Mouse (Mus musculus) fat pad, adult 2 months (tissue): Measurements from ENCODE around the gene Abhd16a.

Experiments used
- DNase-seq: peaks from one replicate; pipeline ENCODE4 v3.0.0-alpha.2; 2011; ENCODE audit warnings: low read depth, low spot score; ENCODE audit errors: extremely low read depth

The Abhd16a gene

GRCm38 (mm10) chr17:35058911-35059892 is 29.9 kb upstream of the Abhd16a start, which contains the start of gene Ddah2:
TSS of gene Ddah2 (plus strand) at chr17:35059035.
- DNase-seq, result no peak

GRCm38 (mm10) chr17:35060071-35060470 is 29.0 kb upstream of the Abhd16a start:
- DNase-seq, result no peak

- no peak for DNase-seq
These were observed 28.2 kb upstream of the Abhd16a start for GRCm38 (mm10) chr17:35060737-35061297.

- DNase-seq, result no peak
These were observed 27.8 kb upstream of the Abhd16a start for GRCm38 (mm10) chr17:35061299-35061698.

GRCm38 (mm10) chr17:35063466-35063865 is 25.6 kb upstream of the Abhd16a start:
- no peak for DNase-seq

DNA sequence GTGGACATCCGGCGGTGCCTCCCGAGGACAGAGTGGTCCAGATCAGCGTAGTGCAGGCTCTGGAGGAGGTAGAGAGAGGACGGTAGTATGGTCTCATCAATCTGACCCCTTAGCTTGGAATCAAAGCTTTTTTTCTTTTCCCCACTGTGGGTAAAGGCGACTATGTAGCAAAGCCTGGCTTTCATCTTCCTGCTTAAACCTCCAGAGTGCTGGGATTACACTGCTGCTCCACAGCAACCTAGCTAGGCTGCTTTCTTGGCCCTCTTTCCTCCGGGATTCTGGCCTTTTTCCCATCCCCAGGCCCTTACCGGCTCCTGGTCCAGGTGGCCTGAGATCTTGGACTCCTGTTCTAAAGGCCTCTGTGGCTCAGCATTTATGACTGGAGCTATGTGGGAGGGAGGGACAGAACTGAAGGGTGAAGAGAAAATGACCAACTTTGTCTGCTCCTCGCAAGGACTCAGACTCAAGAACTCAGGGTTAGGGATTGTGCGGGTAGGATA is 24.6 kb upstream of the Abhd16a start:
- no peak for DNase-seq

DNA sequence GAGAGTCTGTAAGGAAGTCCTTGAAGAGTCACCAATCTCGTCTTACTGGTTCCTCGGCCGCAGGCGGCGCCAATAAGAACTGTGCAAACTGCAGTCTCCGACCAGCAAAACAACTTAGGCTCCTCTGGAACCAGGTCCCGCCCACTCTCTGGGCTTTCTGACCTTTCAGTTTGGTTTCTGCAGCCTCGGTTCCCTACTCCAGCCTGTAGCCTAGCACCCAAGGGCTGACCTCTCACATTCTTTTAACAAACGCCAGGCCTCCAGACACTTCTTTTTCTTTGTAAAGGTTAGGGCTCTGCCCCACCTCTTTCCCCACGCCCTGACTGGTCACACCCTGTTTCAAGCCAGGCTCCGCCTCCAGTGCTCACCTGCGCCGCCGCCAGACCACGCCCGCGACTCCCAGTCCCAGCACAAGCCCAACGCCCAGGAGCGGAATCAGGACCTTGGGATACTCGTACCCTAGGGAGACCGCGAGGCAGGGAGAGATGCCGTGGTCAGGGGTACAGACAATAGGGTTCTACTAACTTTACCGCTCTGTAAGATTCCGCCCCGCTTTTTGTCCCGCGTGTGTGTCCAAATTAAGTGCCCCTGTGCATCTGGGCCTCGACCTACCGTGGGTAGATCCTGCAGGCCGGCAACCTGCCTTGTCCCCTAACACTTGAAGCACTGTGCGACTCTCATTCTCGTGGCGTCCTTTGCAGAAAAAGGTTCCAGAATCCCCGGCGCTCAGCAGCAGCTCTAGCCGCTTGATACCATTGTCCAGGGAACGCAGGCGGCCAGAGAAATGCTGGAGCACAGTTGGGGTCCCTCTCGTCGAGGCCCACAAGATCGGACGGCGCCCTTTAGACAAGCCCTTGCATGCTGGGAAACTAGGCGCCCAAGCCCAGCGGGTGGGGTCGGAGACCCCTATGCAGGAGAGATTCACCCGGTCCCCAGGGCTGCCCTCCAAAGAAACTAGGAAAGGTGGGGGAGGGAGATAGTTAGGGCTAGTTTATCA is 23.8 kb upstream of the Abhd16a start, which contains the start of gene Ly6g6c:
Ly6g6c (plus strand) TSS at position 438 of the 997 bp plus-strand sequence.
- DNase-seq, result peak; percentile 91

DNA sequence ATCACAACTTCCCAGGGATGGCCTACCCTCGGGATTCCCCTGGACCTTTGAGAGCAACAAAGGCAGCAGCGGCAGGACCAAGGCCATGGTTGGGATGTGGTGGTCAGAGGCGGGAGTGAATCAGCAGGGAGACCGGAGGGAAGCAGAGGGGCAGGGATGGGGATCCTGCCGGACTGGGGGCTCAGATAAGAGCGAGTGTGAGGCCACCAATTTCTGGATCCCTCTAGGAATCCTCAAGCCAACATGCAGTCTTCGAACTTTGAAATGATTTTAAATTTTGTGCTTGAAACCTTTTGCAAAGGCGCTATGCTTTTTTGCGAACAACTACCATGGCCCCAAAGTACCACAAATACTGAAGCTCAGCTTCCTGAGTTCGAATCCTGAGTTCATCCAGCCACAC is 23.0 kb upstream of the Abhd16a start, which contains the start of gene Mpig6b:
Mpig6b (minus strand) TSS at position 101 of the 400 bp plus-strand sequence.
- no peak for DNase-seq

DNA sequence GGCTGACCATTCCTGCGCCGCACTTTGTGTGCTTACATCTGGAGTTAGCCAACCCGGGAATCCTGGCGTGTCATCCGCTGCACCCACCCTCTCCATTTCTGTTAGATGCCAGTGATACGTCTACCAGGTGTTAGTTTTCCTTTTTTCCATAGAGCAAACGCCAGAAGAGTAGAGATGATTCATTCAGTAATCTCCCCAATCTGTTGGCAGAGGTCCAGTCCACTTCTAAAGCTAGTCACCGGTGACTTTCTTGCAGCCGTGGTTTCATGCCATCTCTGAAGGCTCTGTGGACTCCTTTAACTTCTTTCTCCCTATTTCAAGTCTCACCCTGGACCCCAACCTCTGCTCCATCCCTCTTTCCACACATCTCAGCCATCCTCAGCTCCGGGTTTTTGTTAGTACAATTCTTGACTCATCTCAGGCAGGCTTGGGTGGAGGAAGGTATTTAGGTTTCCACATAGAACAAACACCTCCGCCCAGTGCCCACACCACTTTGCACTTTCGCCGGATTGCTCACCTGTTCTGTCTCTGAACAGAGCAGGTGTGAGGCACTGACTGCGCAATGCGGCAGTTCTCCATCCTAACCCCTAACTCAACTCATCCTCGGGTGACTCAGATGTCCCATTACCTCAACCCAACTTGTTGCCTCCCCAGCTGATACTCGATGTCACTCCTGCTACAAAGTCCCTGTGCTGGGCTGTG is 20.7 kb upstream of the Abhd16a start:
- DNase-seq, result peak; percentile 64

DNA sequence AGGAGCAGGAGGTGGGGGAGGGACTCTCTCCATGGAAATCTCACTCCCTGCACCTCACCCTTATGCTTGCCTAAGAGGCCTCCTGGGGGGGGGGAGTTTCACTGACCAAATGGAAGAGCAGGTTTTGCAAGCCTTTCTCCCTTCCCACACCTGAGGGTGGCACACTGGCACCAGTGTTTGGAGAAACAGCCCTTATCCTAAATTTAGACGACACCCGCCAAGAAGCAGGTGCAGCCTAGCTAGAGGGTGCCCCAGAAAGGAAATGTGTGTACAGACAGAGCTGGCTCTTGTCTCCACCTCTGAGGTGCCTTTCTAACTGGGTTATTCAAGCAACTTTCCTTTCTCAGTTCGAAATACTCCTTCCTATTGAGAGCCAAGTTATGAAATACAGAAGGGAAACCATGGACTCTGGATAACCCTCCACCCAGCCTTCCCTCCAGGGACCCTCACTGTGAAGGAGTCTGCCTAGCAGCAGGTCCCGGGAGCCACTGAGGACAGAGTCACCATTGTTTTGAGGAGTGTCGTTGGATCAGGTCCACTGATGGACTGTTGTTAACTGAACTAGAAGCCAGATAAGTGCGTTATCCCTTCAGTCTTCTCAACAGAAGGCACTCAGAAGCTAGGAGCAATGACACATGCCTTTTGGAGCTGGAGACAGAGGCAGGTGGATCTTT is 18.4 kb upstream of the Abhd16a start:
- DNase-seq, result peak; percentile 72

GRCm38 (mm10) chr17:35071454-35071853 is 17.6 kb upstream of the Abhd16a start:
- no peak for DNase-seq

GRCm38 (mm10) chr17:35074097-35074496 is 15.0 kb upstream of the Abhd16a start:
- no peak for DNase-seq

GRCm38 (mm10) chr17:35076507-35077176 is 12.4 kb upstream of the Abhd16a start, which contains the start of gene Ly6g6e:
TSS of gene Ly6g6e (plus strand) at chr17:35076902.
- no peak for DNase-seq

GRCm38 (mm10) chr17:35077285-35077684 is 11.8 kb upstream of the Abhd16a start:
- no peak for DNase-seq

GRCm38 (mm10) chr17:35077786-35078233 is 11.3 kb upstream of the Abhd16a start, which contains the start of gene Ly6g6d:
TSS of gene Ly6g6d (minus strand) at chr17:35078065.
- no peak for DNase-seq

DNA sequence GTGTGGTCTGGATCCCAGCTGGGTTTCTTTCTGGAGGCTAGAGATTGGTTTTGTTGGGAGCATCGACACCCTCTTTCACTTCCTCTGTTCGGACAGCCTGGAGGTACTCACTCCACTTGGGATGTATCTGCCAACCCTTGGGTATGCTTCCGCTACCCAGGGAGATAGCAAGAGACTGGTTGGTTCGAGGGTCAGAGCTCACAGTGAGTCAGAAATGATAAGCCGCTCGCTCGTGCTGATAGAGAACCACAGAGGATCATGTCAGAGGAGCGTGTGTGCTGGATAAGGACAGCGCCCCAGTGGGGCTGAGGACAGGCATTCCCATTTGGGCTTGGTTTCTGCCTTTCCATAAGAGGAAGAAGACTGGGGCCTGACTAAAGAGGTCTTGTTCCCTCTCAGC is 9.3 kb upstream of the Abhd16a start:
- no peak for DNase-seq

- no peak for DNase-seq
These were observed 8.8 kb upstream of the Abhd16a start for GRCm38 (mm10) chr17:35080248-35080647.

GRCm38 (mm10) chr17:35080710-35081109 is 8.4 kb upstream of the Abhd16a start:
- DNase-seq, result no peak
